Mouse (Mus musculus): ENCODE results near the gene Actr1b.
"Not testable (repeated sequence)": the region's sequence is repeated elsewhere in the genome, so short reads cannot be mapped to it uniquely, and the experiment has no call there.

Actr1b gene

GRCm38 (mm10) chr1:36707166-36707565, 7.1 kb downstream of the Actr1b start:
- peak; percentile 73 for DNase-seq (ENCODE audit: low read depth, low spot score)

DNA sequence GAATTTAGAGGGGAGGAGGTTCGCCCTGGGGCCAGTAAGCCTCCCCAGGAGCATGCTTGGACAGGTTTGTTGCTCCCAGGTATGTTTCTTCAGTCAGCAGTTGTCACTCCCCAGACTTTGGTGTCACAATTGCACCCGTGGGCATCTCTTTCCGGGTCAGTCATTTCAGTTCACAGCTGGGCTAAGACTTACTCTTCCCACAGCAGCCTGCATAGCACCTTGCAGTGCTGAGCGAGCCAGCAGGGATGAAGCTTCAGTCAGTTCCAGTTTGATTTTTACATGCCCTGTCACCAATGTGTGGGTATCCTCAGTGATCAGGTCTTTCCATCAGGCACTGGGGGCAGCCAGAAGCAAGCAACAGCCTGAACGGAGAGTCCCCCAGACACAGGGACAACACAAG, 17.2 kb downstream of the Actr1b start:
- no peak for DNase-seq (ENCODE audit: low read depth, low spot score)

DNA sequence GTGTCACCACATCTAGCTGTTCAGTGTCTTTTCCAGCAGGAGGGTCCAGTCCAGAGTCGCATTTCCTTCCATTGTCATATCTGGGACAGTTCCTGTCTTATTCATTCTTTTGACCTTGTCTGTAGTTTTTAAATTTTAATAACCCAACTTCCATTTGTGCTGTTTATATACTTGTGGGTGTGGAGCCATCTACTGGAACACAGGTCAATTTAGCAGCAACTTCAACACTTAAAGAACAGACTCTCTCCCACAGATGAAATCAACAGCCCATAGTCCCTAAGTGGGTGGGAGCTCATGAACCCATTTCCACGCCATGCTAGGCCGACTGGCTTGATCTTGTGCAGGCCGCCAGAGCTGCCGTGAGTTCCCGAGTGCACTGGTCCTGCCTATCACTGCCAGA, 17.8 kb downstream of the Actr1b start:
- no peak for DNase-seq (ENCODE audit: low read depth, low spot score)

DNA sequence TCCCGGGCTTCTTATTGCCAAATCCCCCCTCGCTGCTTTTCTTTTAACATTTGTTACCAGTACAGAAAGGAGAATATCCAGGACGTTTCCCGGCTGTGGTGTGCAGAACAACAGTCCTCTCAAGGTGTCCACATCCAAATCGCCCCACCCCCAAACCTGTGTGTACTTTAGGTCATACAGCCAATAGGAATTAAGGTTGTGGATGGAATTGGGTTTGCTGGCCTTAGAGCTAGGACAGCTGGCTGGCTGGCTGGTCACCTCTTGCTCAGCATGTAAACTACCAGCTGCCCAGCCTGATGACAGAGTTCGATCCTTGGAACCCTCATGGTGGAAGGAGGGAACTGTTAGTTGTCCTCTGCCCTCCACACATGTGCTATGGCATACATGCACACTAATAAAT, 19.4 kb downstream of the Actr1b start:
- DNase-seq (ENCODE audit: low read depth, low spot score) = no peak

DNA sequence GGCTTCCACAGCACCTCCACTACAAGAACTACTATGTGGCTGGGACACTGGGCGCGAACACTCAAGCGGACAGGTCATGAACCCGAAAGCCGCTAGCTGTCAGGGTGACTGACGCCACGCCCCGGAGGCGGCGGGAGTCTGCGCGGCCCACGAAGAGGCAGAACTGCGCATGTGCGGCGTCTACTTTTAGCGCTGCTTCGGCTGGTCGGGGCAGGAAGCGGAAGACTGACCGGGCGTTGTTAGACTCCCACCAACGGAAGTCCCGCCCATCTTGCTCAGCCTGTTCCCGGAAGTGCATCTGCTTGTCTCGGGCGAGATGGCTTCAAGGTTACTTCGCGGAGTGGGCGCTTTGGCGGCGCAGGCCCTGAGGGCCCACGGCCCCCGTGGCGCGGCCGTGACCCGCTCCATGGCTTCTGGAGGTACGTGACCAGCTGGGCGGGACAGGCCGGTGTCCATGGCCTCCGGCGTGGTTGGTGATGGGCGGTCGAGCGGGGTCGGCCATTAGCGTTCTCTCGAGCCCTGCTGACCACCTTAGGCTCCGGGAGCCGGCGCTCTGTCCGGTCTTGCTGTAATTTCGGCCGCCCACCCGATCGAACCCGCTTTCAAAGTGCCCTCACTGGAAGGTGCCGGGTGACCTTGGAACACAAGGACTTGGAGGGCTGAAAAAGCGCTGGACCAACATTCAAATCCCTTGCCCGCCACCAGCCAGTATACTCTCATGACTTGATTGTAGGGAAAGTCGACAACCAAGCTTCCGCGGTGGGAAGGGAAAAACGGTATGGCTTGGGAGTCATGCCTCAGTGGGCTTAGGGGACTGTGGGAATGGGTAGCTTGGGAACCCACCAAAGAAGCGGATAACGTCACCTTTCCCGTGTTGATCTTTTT, 22.7 kb downstream of the Actr1b start, which contains the start of gene Cox5b:
TSS of gene Cox5b (plus strand) at position 179 of the 885 bp plus-strand sequence.
- DNase-seq (ENCODE audit: low read depth, low spot score) = peak; percentile 99

- DNase-seq (ENCODE audit: low read depth, low spot score) = no peak
Observed at GRCm38 (mm10) chr1:36690671-36691235, 23.5 kb downstream of the Actr1b start.

- DNase-seq (ENCODE audit: low read depth, low spot score) = peak; percentile 94
Observed at GRCm38 (mm10) chr1:36683810-36684467, 30.3 kb downstream of the Actr1b start.

DNA sequence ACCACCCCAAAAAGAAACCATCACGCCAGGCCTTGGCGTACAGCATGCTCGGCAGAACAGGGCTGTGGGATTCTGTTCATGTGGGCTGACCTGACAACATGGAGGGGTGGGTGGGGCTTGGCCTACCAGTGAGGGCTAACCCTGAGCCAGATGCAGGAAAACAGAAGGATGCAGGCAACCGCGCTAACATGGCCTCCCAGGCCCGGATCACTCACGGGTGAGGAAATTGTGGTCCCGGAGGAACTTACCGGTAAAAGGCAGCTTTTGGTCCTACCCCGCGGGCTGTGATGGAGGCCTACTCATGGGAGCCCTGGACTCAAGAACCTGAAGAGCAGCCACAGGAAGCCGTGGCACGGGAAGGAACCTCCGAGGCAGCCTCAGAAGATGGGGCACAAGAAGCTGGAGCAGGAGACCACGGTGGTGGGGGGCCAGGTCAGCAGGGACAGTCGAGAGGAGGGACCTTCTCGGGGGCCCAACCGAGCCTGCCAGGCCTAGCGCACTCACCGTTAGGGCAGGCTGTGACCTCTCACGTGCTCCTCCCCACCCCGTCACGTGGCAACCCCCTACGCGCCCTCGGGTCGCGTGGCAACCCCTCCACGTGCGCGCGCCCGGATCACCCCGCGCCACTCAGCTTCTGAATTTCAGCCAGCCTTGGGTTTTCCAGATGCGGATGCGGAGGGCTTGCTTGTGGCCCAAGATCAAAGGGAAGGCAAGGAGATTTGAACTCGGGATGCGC, 31.4 kb downstream of the Actr1b start, which contains the start of gene Fam178b:
TSS of gene Fam178b (minus strand) at position 564 of the 736 bp plus-strand sequence.
- no peak for DNase-seq (ENCODE audit: low read depth, low spot score)

DNA sequence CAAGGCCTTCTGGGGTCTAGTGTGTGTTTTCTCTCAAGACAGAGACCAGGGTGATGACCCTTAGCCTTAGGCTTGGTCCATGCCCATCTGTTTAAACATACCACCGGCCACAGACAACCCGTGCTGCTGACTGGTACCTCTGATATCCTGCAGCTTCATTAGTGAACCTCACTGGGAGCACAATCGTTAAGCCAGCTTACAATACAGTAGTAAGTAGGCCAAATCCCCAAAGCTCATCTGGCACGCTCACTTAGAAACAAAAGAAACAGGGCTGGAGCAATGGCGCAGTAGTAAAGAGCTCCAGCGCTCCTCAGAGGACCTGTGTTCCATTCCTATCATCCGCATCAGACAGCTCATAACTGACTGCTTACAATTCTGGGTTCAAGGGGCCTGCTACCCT, 33.3 kb downstream of the Actr1b start:
- no peak for DNase-seq (ENCODE audit: low read depth, low spot score)

- no peak for DNase-seq (ENCODE audit: low read depth, low spot score)
Observed at GRCm38 (mm10) chr1:36674936-36675335, 39.3 kb downstream of the Actr1b start.

DNA sequence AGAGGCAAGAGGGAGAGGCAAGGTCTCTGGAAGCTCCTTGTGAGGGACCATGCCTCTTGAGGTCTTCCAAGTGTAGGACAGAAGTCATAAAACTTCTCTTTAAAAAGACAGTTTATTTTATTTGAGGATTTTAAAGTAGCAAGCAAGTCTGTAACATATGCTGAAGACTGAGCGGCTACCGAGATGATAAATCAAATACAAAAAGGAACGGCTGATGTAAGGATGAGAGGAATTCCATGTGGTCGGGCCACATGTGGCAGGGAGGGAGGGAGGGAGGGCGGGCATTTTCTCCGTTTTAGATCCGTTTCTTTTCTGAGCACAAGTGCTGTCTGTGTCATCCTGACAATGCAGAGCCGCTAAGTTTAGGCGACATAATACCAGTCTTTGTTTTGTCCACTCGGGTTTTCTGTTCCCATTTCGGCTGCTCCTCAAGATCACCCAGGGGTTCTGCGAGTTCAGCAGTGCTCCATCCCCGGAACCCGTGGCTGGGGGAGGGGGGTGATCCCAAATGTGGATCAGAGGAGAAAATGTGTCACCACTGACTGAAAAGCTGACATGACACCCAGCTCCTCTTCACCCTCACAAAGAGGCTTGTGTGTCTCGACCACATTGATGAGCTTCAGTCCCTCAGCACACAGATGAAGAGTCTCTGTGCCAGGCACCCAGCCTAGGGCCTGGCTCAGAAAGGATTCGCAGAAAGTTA, 41.4 kb downstream of the Actr1b start:
- DNase-seq (ENCODE audit: low read depth, low spot score) = peak; percentile 61

DNA sequence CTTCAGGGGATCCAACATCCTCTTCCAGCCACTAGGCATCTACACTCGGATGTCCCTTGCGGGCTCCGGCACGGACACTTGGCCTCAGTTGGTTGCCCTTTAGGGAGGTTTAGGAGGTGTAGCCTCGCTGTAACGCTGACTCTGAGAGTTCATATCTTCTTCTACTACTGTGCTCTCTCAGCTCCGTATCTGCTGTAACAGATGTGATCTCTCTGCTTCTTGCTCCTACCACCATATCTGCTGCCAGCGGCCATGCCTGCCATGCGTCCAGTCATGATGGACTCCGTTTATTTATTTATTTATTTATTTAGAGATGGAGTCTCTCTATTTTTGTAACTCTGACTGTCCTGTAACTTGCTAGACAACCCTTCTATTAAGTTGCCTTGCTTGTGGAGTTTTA, 43.0 kb downstream of the Actr1b start:
- no peak for DNase-seq (ENCODE audit: low read depth, low spot score)

DNA sequence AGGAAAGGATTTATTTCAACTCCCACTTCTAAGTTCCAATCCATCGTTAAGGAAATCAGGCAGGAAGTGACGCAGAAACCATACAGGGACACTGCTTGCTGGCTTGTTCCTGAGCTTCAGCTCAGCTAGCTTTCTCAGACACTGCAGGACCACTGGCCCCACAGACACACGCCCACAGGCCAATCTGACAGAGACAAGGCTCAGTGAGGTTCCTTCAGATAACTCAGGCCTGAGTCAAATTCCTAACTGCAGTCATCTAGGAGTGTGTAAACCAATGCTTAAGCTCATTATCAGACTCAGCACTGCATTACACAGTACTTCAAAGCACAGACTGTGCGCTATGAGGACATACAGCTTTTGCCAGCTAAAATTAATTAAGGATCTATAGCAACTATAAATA, 44.0 kb downstream of the Actr1b start:
- no peak for DNase-seq (ENCODE audit: low read depth, low spot score)

- DNase-seq (ENCODE audit: low read depth, low spot score) = not testable (repeated sequence)
Observed at GRCm38 (mm10) chr1:36668007-36668406, 46.2 kb downstream of the Actr1b start.

DNA sequence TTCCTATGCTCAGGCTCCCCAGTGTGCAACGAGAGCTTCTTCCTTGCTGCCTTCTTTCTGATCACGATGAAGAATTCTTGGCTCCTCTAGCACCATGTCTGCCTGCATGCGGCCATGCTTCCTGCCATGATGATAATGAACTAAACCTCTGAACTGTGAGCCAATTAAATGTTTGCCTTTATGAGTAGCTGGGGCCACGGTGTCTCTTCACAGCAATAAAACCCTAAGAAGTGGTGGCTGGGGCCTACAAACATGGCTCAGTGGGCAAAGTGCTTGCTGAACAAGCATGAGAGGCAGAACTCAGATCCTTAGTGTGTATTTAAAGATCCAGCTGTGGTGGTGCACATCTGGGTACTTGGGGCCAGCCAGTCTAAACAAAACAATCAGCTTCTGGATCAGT, 48.3 kb downstream of the Actr1b start:
- DNase-seq (ENCODE audit: low read depth, low spot score) = no peak

DNA sequence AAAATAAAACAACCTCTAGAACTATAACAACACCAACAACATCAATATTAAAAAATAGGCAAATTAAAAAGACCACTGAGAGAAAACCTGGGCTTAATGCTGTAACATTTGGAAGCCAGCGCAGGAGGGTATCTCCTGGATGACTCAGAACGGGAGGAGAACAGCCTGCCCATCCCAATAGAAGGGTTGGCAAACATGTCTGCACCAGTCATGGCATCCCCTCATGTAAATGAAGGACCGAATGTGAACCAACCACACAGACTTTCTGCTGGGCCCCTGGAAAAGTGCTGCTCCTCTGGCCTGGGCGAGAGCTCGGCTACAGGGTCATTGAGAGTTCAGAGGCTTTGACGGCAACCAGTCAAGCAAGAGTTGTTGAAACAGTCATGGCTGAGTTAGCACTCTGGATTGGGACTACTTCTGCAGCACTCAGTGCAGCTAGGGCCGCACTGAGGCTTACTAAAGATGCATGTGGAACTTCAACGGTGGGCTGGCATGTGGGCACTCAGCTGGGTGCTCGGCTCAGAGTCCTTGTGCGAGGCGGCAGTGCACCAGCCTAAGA, 49.0 kb downstream of the Actr1b start:
- no peak for DNase-seq (ENCODE audit: low read depth, low spot score)

DNA sequence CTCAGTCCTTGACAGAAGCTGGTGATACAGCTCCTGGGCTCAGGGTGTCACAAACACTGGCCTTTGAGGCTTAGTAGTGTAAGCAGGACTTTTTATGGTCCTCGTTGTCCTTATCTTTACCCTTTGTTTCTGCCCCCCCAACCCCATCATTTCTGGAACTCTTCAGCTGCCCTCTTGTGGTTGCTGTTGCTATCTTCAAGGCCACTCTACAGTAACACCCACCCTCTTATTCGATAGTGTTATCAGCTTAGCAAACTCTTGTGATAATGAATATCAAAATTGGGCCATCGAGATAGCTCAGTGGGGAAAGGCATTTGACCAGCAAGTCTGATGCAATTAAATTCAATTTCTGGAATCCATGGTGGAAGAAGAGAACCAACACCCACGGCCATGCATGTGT, 49.8 kb downstream of the Actr1b start:
- peak; percentile 77 for DNase-seq (ENCODE audit: low read depth, low spot score)

DNA sequence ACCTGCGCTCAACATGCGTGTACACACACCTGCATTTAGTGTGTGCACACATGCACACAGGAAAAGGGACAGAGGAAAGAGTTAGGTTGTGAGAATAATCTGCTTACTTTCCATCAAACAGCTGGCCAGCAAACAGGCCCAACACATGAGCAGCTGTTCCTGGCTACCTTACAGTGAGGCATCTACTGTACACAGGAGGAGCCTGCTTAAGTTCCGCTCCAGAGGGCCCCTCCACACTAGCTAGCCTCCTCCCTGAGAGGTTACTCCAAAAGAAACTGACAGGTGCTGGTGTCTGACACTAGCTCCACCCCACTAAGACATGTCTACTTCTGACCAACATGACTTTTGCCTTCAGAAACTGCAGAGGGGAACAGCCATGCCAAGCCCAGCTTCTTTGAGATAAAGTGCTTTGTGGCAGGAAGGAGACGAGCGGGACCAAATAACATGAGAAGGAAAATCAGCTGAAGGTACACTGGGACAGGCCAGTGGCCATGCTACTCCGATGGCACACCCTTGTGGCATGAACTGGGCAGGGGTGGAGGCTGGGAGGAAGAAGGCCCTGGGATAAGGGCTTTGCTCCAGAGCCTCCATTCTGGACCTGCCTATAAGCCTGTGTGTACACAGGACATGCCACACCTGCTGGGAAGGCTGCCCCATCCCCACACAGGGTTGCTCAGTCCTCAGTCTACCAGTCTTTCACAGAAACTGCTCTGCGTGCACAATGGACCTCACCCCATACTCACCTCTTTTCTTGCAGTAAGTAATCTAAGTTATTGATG, 55.4 kb downstream of the Actr1b start:
- DNase-seq (ENCODE audit: low read depth, low spot score) = no peak

DNA sequence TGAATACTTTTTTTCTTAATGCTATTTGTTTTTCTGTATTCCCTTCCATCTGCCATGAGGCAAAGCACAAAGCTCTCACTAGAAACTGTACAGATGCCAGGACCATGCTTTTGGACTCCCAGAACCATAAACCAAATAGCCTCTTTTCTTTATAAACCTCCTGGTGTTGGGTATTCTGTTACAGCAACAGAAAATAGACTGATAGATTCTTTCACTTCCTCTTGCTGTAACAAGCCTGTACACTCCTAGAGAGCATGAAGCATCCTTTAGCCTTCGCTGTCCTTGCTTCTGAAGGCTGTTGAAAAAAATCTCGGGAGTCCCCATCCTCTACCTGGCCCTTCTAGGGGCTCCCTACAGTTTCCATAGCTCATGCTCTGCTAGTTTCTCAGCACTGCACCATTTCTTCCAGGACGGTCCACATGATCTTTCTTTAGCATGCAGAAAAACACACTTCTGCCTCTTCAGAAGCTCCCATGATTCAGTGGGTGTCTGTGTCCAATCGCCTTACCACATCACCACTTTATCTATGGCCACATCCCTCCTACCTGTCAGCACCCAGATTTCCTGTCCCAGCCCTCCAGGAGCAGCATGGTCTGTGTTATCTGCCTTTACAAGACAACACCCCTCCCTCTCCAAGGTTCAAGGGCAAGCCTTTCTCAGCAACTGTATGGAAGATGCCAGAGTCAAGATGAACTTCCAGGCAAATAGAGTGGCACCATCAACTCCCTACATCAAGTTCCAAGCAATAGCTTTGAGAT, 56.4 kb downstream of the Actr1b start:
- no peak for DNase-seq (ENCODE audit: low read depth, low spot score)

Data from brain, adult 2 months (tissue).